Mouse (Mus musculus) embryonic fibroblast, embryonic 13.5 days (primary cell): ENCODE results near the gene Atp6v0c. TPM values are rescaled to one million over a fixed set of nuclear protein-coding genes. Genes with fewer than 3 reads are reported as not detected.

Source experiments
- H3K27ac ChIP-seq: 2 replicates; pipeline ENCODE4 v1.5.1; 2012; ENCODE audit warnings: low read length, control low read depth, inconsistent platforms; ENCODE audit not compliant: insufficient read depth
- H3K4me1 ChIP-seq: 2 replicates; pipeline ENCODE4 v1.6.1; 2011; ENCODE audit warnings: low read length; ENCODE audit not compliant: control insufficient read depth, insufficient read depth
- H3K4me3 ChIP-seq: 2 replicates; pipeline ENCODE4 v1.5.1; 2011; ENCODE audit warnings: mild to moderate bottlenecking, control low read depth, low read length; ENCODE audit not compliant: insufficient read depth
- CTCF ChIP-seq: IDR thresholded peaks from 2 replicates; pipeline ENCODE4 v1.5.1; 2011; ENCODE audit warnings: mild to moderate bottlenecking, control low read depth, low read length, moderate library complexity, borderline replicate concordance; ENCODE audit not compliant: insufficient read depth
- POLR2A ChIP-seq: IDR thresholded peaks from 2 replicates; pipeline ENCODE4 v1.6.1; 2011; ENCODE audit warnings: low read depth, mild to moderate bottlenecking, control low read depth, low read length, moderate library complexity
- polyA plus RNA-seq: library from polyadenylated mRNA; stranded (reverse); fragments of >200 nt; gene quantifications from 2 replicates; pipeline ENCODE4 v1.2.4, GENCODE M21; 2011; ENCODE audit warnings: low read depth; ENCODE audit not compliant: missing spikeins, insufficient read length

Atp6v0c gene
- 382 and 460 TPM in 2 replicates for polyA plus RNA-seq

DNA sequence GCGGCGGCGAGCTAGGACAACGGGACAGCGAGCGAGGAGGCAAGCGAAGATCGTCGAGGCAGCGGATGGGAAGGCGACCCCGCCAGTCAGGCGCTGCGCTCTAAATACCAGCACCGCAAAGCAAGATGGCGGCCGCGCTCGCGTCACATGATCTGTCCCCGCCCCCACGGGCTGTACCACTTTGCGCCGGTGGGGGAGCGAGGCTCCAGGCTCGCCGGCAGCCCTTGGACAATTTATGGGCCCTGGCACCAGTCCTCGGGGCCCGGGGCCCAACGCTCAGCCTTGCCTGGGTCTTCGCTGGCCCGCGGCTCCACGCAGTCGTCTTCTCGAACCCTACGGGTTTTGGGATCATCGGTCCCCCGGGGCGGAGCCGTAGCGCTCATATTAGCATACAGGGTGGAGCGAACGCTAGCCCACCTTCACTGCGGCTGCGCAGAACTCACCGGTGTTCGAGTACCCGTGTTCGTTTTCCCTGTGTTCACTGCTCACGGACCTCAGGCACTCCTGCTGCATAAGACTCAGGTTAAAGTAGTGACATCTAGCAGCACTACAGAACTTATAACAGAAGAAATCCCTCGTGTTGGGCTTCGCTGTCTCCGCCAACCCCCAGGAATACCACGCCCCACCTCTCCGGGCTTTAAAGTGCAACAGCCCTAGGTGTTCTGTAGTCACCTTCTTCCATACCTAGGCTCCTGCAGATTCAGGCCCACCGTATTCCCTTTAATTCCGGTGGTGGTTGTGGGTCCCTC is at the start of gene Atp6v0c:
TSS of gene Atp6v0c (minus strand) at position 386 of the 749 bp plus-strand sequence.
- Histone ChIP-seq H3K4me1 (peaks cover 8% of the 10 kb centered on the region), H3K27ac (peak within 1 kb of the TSS; percentile 95), H3K4me3 (peak within 1 kb of the TSS; percentile 78)
- TF ChIP-seq CTCF: no peak
- TF ChIP-seq POLR2A: peak; percentile 98

DNA sequence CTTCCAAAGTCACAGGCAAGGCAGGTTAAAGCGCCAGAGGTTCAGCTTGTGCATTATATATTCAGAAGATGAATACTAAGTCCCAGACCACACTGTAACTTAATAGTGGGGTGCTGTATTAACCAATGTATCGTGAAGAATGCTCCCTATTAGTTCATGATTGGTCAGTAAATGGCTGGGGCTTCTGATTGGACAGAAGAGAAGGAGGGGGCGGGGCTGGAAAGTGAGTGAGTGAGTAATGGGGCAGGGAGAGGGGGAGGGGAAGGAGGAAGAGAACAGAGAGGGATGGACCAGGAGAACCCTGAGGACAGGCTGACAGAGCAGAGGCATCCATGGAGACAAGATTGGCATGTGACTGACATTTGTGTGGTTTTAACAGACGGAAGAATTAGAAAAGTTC is 47.3 kb upstream of the Atp6v0c start:
- no peak overlapping the region for H3K27ac ChIP-seq
- TF ChIP-seq CTCF (no peak), POLR2A (no peak)
- H3K4me3 ChIP-seq: no peak overlapping the region
- peaks cover 3% of the 10 kb centered on the region; the same call in 1 of the 2 replicates for H3K4me1 ChIP-seq

GRCm38 (mm10) chr17:24213186-24213585 is 43.7 kb upstream of the Atp6v0c start:
- H3K4me3 ChIP-seq: no peak overlapping the region
- TF ChIP-seq CTCF (no peak), POLR2A (no peak)
- no peak overlapping the region for H3K27ac ChIP-seq
- 0 out of 2 replicates have a peak, but pooled peaks cover 5% of the 10 kb centered on the region for H3K4me1 ChIP-seq

DNA sequence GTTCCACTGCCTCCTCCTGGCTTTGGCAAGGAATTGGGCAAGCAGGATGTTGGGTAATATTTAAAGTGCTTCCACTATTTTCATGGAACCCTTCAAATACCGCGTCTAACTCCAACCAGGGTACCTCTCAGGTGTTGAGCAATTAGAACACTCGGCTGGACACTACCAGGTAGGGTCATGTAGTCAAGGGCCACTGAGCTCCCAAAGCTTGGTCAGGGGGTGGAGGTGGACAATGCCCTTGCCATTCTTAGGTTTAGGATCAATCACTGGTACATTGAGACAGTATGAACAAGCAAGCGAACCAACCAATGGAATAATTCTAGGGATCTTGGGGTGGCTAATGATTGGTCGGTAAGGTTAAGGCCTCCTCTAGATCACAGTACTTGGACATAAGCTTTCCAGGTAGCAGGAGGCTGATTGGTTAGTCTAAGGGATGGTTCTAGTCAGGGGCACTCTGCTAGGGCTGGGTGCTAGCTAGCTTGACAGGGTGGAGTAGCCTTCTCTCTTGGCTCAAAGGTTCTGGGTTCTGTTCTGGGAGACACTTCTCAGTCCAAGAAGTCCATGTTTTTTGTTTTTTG is 43.0 kb upstream of the Atp6v0c start:
- Histone ChIP-seq H3K4me1 (0 out of 2 replicates have a peak, but pooled peaks cover 5% of the 10 kb centered on the region), H3K4me3 (no peak overlapping the region)

DNA sequence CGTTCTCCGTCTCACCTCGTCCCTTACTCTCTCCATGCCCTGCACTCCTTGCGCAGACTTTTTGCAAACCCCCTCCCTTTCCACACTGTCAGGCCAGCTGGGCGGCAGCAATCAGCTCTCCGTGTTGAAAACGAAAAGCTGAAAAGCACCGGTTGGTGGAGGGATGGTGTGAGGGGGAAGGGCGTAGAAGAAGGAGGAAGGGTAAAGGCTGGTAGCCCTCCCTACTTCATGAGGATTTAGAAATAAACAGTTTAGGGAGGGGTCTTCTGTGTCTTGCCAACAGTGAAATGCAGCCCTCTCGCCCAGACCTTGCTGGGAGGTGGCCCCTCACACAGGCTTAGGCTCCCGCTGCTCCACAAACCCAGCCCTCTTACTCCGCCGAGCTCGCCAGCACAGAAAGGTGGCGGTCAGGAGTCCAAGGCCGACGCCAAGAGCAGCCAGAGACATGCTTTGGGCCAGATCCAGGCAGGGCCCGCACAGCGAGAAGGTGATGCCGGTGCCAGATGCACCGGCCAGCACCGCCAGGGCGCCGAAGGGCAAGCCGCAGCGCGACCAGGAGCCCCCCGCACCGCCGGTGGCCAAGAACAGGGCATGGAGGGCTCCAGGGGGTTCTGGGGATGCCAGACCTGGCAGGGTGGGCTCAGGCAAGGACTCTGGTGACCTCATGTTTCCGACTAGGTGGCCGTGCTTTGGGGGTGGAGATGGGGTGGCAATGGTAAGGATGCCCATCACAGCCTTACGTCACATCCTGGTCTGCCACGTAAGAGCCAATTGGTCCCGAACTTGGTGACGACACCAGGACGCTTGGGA is 42.3 kb upstream of the Atp6v0c start:
- H3K27ac ChIP-seq: no peak overlapping the region
- no peak overlapping the region; the same call in 1 of the 2 replicates for H3K4me3 ChIP-seq
- TF ChIP-seq CTCF (no peak), POLR2A (peak; percentile 32; the same call in 1 of the 2 replicates)
- H3K4me1 ChIP-seq: 0 out of 2 replicates have a peak, but pooled peaks cover 5% of the 10 kb centered on the region

More for the DNA sequence above, 43.0 kb upstream of the Atp6v0c start:
- TF ChIP-seq CTCF: no peak
- TF ChIP-seq POLR2A: 0 out of 2 replicates have a peak, but pooled peaks have one; percentile 9
- H3K27ac ChIP-seq: no peak overlapping the region

DNA sequence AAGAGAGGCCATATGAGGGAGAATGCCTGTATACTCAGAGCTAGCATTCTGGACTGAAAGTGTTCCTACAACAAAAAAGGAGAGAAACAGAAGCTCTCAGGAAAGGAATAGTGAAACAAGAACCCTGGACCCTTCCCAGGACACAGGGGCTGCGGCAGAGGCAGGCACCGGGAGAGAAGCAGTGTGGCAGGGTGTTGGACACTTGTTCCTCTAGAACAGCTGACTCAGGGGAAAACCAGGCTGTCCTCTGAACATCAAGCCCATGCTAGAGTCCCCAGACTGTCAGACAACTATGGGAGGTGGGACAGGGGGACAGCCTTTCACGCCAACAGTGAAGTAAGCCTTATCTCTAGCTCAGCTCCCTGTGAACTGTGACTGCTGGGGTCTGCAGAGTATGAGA is 41.1 kb upstream of the Atp6v0c start:
- no peak for TF ChIP-seq CTCF
- TF ChIP-seq POLR2A: no peak
- H3K4me1 ChIP-seq: 0 out of 2 replicates have a peak, but pooled peaks cover 5% of the 10 kb centered on the region
- no peak overlapping the region for H3K27ac ChIP-seq
- no peak overlapping the region for H3K4me3 ChIP-seq

GRCm38 (mm10) chr17:24209916-24210240 is 40.4 kb upstream of the Atp6v0c start:
- H3K4me3 ChIP-seq: no peak overlapping the region
- no peak for TF ChIP-seq POLR2A
- no peak for TF ChIP-seq CTCF
- H3K27ac ChIP-seq: no peak overlapping the region; the same call in 1 of the 2 replicates
- H3K4me1 ChIP-seq: 0 out of 2 replicates have a peak, but pooled peaks cover 5% of the 10 kb centered on the region

- peaks cover 9% of the 10 kb centered on the region for H3K4me1 ChIP-seq
Observed at GRCm38 (mm10) chr17:24209043-24209915, 39.8 kb upstream of the Atp6v0c start, which contains the start of gene Ntn3. TSS of gene Ntn3 (minus strand) at chr17:24209531.

DNA sequence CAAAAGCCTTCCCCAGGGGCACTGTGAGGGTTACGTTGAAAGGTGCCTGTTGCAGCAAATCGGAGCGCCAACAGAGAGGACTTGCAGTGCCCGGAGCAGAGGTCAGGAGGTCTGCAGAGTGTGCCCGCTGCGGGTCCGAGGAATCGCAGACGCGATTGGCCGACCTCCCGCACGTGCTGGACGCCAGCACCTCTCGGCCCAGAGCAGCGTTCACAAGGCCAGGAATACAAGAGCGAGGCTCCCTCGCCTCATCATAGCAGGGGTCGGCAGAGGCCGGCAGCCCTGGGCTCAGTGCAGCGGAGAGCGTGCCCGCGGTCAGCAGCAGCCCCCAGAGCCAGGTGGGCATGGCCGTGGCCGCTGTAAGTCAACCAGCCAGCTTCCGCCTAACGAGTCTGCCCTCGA is 39.1 kb upstream of the Atp6v0c start:
- peak overlapping the region; percentile 19; the same call in 1 of the 2 replicates for H3K27ac ChIP-seq
- peaks cover 9% of the 10 kb centered on the region for H3K4me1 ChIP-seq
- peak overlapping the region; percentile 1; the same call in 1 of the 2 replicates for H3K4me3 ChIP-seq
- TF ChIP-seq CTCF (no peak), POLR2A (no peak)

More at GRCm38 (mm10) chr17:24209043-24209915, 39.8 kb upstream of the Atp6v0c start, which contains the start of gene Ntn3:
- Histone ChIP-seq H3K27ac (peak within 1 kb of the TSS; percentile 19), H3K4me3 (peak within 1 kb of the TSS; percentile 1; the same call in 1 of the 2 replicates)
- TF ChIP-seq POLR2A (0 out of 2 replicates have a peak, but pooled peaks have one; percentile 26), CTCF (no peak)
